Mouse (Mus musculus) MEL (cell line): Measurements from ENCODE around the gene Rpgrip1l.

Source experiments
- BHLHE40 ChIP-seq: IDR thresholded peaks from 2 replicates; pipeline ENCODE4 v1.6.1; 2012; ENCODE audit warnings: low read depth, mild to moderate bottlenecking, inconsistent platforms, low read length, improper control_type of control experiment, borderline replicate concordance
- CHD1 ChIP-seq: IDR thresholded peaks from 2 replicates; pipeline ENCODE4 v1.6.1; 2012; ENCODE audit warnings: low read depth, mild to moderate bottlenecking, inconsistent platforms, low read length, improper control_type of control experiment
- CTCF ChIP-seq, 3 experiments: IDR thresholded peaks in 2 of 3; conservative IDR thresholded peaks in 1 of 3; 2 replicates each; pipeline ENCODE4 v1.5.1; 2011 to 2012; ENCODE audit warnings: low read length in 3 of 3, low read depth in 2 of 3, mild to moderate bottlenecking in 2 of 3, improper control_type of control experiment in 1 of 3, inconsistent platforms in 1 of 3, mixed read lengths in 1 of 3, moderate library complexity in 1 of 3; ENCODE audit not compliant: control insufficient read depth in 1 of 3, insufficient read depth in 1 of 3, poor library complexity in 1 of 3, severe bottlenecking in 1 of 3
- GATA1 ChIP-seq: IDR thresholded peaks from 2 replicates; pipeline ENCODE4 v1.6.1; 2011; ENCODE audit warnings: low read depth, low read length, improper control_type of control experiment
- HCFC1 ChIP-seq: IDR thresholded peaks from 2 replicates; pipeline ENCODE4 v1.6.1; 2012; ENCODE audit warnings: low read depth, mild to moderate bottlenecking, inconsistent platforms, low read length, improper control_type of control experiment, moderate library complexity
- KAT2A ChIP-seq: conservative IDR thresholded peaks from 2 replicates; pipeline ENCODE4 v1.6.1; 2012; ENCODE audit warnings: low read depth, low read length, improper control_type of control experiment, inconsistent platforms
- MAZ ChIP-seq: IDR thresholded peaks from 2 replicates; pipeline ENCODE4 v1.6.1; 2012; ENCODE audit warnings: low read depth, mild to moderate bottlenecking, inconsistent platforms, low read length, improper control_type of control experiment
- POLR2A ChIP-seq, 2 experiments: IDR thresholded peaks; 2 replicates each; pipeline ENCODE4 v1.6.1; 2011 to 2012; ENCODE audit warnings: low read length in 2 of 2, mild to moderate bottlenecking in 2 of 2, control low read depth in 1 of 2, improper control_type of control experiment in 1 of 2, low read depth in 1 of 2, moderate library complexity in 1 of 2; ENCODE audit not compliant: control insufficient read depth in 1 of 2, insufficient read depth in 1 of 2, poor library complexity in 1 of 2
- POLR2AphosphoS2 ChIP-seq: IDR thresholded peaks from 2 replicates; pipeline ENCODE4 v1.6.1; 2011; ENCODE audit warnings: low read length, improper control_type of control experiment
- SMC3 ChIP-seq: IDR thresholded peaks from 2 replicates; pipeline ENCODE4 v1.6.1; 2011; ENCODE audit warnings: low read depth, low read length, improper control_type of control experiment
- ZC3H11A ChIP-seq: IDR thresholded peaks from 2 replicates; pipeline ENCODE4 v1.6.1; 2012; ENCODE audit warnings: low read depth, mild to moderate bottlenecking, inconsistent platforms, low read length, improper control_type of control experiment
- ZNF384 ChIP-seq: IDR thresholded peaks from 2 replicates; pipeline ENCODE4 v1.6.1; 2012; ENCODE audit warnings: low read depth, mild to moderate bottlenecking, inconsistent platforms, low read length, improper control_type of control experiment

DNA sequence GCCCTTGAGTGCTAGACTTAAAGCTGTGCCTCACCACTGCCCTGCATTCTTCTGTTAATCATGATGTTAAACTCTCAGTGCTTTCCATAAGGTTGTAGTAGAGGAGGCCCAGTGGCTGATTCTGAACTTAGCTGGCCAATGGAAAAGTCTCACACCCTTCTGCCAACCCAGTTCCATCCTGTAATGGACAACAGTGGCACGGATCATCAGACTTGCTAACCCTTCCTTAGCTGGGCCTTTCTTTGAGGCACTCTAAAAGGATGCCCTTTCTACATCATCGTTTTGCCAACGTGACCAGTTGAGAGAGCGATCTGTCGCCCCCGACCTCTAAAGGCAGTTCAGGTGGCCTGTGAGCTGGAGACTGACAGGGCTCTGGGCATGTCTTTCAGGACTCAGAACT lies 13.9 kb upstream of the Rpgrip1l start:
- no peak for TF ChIP-seq CTCF (IDR thresholded peaks at IDR 0.05 in 2 of 3, conservative IDR thresholded peaks at IDR 0.05 in 1 of 3; ENCODE audit: control insufficient read depth in 1 of 3, insufficient read depth in 1 of 3, low read depth in 2 of 3, low read length in 3 of 3, poor library complexity in 1 of 3, severe bottlenecking in 1 of 3)
- no peak for TF ChIP-seq MAZ
- TF ChIP-seq SMC3, result no peak
- no peak for TF ChIP-seq ZC3H11A
- TF ChIP-seq POLR2A (IDR thresholded peaks at IDR 0.05; ENCODE audit: control insufficient read depth in 1 of 2, insufficient read depth in 1 of 2, low read depth in 1 of 2, low read length in 2 of 2, poor library complexity in 1 of 2), result no peak
- TF ChIP-seq GATA1, result no peak
- no peak for TF ChIP-seq POLR2AphosphoS2
- TF ChIP-seq ZNF384, result no peak
- TF ChIP-seq CHD1, result no peak
- TF ChIP-seq HCFC1, result no peak
- no peak for TF ChIP-seq BHLHE40
- TF ChIP-seq KAT2A, result no peak
